Mouse (Mus musculus) ES-Bruce4 (cell line): ENCODE measurements at regions not wholly inside any gene's neighbourhood (a gene's known extent, or its start where the extent isn't known, plus 50 kb on each side); places are given as distances from the start of the nearest gene placed in this dataset.

Experiments used
- CTCF ChIP-seq: IDR thresholded peaks from one replicate; pipeline ENCODE4 v1.8.1; 2011; ENCODE audit warnings: low read depth, low read length
- POLR2A ChIP-seq: IDR thresholded peaks from one replicate; pipeline ENCODE4 v1.8.1; 2011; ENCODE audit warnings: low read length; ENCODE audit not compliant: insufficient read depth

DNA sequence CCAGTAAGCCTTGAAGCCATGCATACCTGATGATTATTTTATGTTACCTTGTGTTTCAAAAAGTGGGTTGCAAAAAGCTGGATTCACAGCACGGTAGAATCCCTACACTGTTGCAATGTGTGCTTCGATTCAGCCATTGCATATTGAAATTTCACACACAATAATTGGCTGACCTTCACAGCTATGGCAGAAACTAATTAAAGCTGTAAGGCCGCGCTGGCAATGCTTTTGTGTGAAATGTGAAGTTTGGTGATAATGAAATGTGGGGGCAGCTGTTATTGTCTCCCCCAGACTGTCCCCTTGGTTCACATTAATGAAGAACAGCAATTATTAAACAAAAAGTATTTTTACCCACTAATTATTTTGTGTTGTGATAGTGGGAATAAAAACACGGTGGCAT is 173.8 kb upstream of the Etaa1 start:
- TF ChIP-seq POLR2A = no peak
- no peak for TF ChIP-seq CTCF
